Mouse (Mus musculus) ES-E14 (cell line): ENCODE measurements around the gene Rps17.

Source experiments
- CHD2 ChIP-seq: IDR thresholded peaks from 2 replicates; pipeline ENCODE4 v1.6.1; 2014; ENCODE audit warnings: mild to moderate bottlenecking, low read depth, low read length, inconsistent platforms
- HCFC1 ChIP-seq: IDR thresholded peaks from 2 replicates; pipeline ENCODE4 v1.6.1; 2012; ENCODE audit warnings: low read length, inconsistent platforms, borderline replicate concordance; ENCODE audit not compliant: insufficient read depth
- ZC3H11A ChIP-seq: IDR thresholded peaks from 2 replicates; pipeline ENCODE4 v1.6.1; 2012; ENCODE audit warnings: low read depth, mild to moderate bottlenecking, inconsistent platforms, low read length, borderline replicate concordance
- ZNF384 ChIP-seq: IDR thresholded peaks from 2 replicates; pipeline ENCODE4 v1.6.1; 2012; ENCODE audit warnings: low read depth, low read length, inconsistent platforms

DNA sequence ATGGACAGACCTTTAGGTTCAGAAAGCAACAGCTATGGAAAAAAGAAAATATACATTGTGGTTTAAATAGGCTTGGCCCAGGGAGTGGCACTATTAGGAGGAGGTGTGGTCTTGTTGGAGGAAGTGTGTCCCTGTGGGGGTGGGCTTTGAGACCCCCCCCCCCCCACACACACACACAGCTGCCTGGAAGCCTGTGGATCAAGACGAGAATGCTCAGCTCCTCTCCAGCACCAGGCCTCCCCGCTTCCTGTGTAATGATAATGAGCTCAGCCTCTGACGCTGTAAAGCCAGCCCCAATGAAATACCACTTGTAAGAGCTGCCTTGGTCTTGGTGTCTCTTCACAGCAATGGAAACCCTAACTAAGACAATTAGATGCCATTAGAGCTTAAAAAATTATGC, 14.3 kb downstream of the Rps17 start:
- TF ChIP-seq HCFC1 (no peak), ZNF384 (no peak), CHD2 (no peak), ZC3H11A (no peak)
